Mouse (Mus musculus) embryo, embryonic 9.5 days (tissue): Measurements from ENCODE around the gene Tob2.
A peak's percentile ranks its signal among the peaks of the same experiment; 100 is the strongest.

ENCODE experiments used
- DNase-seq: peaks from one replicate; pipeline ENCODE4 v3.0.0-alpha.2; 2017; ENCODE audit errors: extremely low spot score

Tob2 gene

DNA sequence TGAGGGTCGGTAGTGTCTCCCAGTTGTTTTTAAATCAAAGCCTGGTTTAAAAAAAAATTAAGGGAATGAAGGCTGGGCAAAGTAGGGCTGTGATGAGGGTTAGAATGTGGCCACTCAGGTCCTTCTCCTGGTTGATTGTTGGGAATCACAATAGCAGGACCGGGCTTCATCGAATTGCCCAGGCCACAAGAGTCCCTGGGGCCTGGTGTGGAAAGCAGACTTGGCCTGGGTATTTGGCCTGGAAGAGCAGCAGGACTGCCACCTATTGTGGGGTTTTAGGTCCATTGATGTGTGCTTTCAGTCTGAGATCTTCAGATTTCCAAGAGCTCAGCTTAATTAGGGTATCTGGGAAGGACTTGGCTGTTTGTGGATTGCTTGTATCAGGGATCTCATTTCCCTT, 46.3 kb downstream of the Tob2 start:
- no peak for DNase-seq

GRCm38 (mm10) chr15:81811599-81811996, 47.0 kb downstream of the Tob2 start:
- DNase-seq = peak; percentile 86

GRCm38 (mm10) chr15:81810671-81811598, 47.7 kb downstream of the Tob2 start:
- peak; percentile 99 for DNase-seq

- DNase-seq = peak; percentile 43
These were observed 48.4 kb downstream of the Tob2 start for GRCm38 (mm10) chr15:81810150-81810549.

GRCm38 (mm10) chr15:81809550-81809949, 49.0 kb downstream of the Tob2 start:
- no peak for DNase-seq

DNA sequence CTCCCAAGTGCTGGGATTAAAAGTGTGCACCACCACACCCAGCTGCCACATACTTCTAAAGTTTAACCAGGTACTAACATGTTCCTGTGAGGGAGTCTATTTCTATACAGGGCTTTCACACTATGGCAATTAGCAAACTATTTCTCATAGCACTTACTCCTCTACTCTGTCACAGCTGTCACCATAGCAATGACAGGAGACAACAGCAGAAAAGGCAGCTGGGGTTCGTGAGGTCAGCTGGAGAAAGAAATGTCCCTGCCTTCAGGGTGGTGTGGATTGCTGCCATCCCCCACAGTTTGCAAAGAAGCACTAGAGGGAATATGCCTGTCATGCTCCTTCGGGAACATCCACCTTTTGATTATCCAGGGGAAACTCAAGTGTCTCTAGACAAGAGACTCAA, 49.8 kb downstream of the Tob2 start:
- no peak for DNase-seq

- no peak for DNase-seq
These were observed 51.8 kb downstream of the Tob2 start for GRCm38 (mm10) chr15:81806621-81807404.

DNA sequence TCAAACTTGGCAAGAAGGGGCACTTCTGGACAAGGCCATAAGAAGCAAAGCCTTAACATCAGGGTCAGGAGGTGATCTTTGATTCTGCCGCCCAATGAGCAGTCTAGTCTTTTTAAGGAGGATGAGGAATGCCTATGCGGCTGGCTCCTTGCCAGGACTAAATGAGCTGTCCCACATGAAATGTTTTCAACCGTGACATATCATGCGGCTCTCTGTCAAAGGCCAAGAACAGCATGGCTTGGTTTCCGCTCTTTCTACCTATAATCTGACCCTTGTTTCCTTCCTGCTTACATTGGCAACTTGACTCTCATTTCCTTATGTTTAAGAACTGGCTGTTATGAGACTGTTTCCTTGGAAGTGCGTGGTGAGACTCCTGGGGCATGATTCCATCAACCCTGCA, 53.0 kb downstream of the Tob2 start:
- DNase-seq = no peak

- no peak for DNase-seq
These were observed 53.7 kb downstream of the Tob2 start for GRCm38 (mm10) chr15:81804883-81805282.

GRCm38 (mm10) chr15:81804172-81804571, 54.4 kb downstream of the Tob2 start:
- no peak for DNase-seq

- DNase-seq = no peak
These were observed 55.1 kb downstream of the Tob2 start for GRCm38 (mm10) chr15:81803425-81803951.

DNA sequence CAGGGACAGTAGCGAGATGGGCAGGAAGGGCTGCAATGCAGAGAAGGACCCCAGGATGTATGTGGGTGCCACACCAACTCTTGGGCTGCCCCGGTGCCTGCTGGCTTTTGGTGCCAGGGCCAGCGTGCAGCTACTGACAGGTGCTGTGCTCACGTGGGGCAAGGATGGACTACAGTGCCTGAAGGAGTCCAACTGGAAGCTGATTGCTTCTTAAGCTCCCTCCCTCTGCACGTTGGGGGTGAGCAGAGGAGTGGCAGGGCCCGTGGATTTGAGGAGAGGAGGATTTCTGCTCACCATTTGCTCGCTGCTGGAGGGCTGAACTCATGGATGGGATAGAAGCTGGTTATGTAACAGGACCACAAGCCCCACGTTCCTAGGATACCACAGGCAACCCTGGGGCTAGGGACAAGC, 55.6 kb downstream of the Tob2 start:
- DNase-seq = no peak

- peak; percentile 54 for DNase-seq
These were observed 56.4 kb downstream of the Tob2 start, which contains the start of gene Tef for GRCm38 (mm10) chr15:81802001-81802890. Gene Tef, plus strand, starts transcription at chr15:81802421.

DNA sequence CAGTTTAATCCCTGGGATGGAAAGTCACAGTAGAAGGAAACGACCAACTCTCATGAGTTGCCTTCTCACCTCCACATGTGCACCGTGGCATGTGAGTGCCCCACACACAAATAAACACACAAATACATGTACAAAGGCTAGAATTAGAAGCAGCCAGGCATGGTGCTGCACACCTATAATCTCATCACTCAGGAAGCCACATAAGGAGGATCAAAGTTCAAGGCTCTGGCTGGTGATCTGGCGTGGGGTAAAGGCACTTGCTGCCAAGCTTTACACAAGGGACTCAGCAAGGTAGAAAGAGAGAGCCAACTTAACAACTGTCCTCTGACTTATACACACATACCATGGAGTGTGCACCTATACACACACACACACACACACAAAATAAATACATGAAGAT, 58.2 kb downstream of the Tob2 start:
- no peak for DNase-seq

DNA sequence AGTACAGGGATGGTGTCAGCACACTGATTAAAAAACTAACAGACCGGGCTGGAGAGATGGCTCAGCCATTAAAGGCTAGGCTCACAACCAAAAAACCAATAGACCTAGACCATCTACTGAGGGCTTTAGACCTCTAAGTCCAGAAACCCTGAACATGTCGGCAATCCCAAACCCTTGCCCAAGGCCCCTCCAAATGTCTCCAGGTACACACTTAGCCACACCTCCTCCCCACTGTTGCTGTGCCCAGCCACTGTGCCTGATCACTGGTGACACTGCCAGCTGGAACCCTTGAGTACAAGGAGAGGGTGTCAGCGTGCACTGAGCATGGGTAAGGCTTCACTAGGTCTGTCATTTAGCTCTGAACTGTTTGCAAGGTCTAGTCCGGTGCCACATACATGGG, 60.2 kb downstream of the Tob2 start:
- DNase-seq = no peak
